Mouse (Mus musculus): ENCODE results near the gene Osbp2. TPM values are rescaled to one million over a fixed set of nuclear protein-coding genes. Genes with fewer than 3 reads are reported as not detected.

The Osbp2 gene
- polyA plus RNA-seq, 1 experiment from 2014 or later = not detected

GRCm38 (mm10) chr11:3802057-3802456 lies 61.6 kb downstream of the Osbp2 start:
- H3K9me3 ChIP-seq (ENCODE audit: low read length) = no peaks in the 10 kb centered on the region
- H3K27me3 ChIP-seq (ENCODE audit: insufficient read depth, low read length) = no peaks in the 10 kb centered on the region
- ATAC-seq = no peak
- 27% methylated on average over 1 of the region's 1 CpGs for WGBS (ENCODE audit: insufficient replicate concordance)
- no peak for DNase-seq
- H3K4me1 ChIP-seq (ENCODE audit: insufficient read depth) = no peaks in the 10 kb centered on the region
- no peaks in the 10 kb centered on the region for H3K36me3 ChIP-seq (replicated peaks; ENCODE audit: insufficient read depth, low read length)
- no peak overlapping the region for H3K4me3 ChIP-seq (ENCODE audit: low read depth, low read length)
- TF ChIP-seq CTCF (IDR thresholded peaks at IDR 0.05; ENCODE audit: low read depth) = peak; percentile 29
- no peak for TF ChIP-seq EP300 (IDR thresholded peaks at IDR 0.05; ENCODE audit: low read depth)
- H3K9ac ChIP-seq (replicated peaks) = no peak overlapping the region
- H3K4me2 ChIP-seq (ENCODE audit: low read depth, low read length) = no peak overlapping the region
- H3K27ac ChIP-seq (ENCODE audit: low read depth) = no peak overlapping the region

- Histone ChIP-seq H3K4me3 (ENCODE audit: low read depth, low read length) (no peak overlapping the region), H3K27ac (ENCODE audit: low read depth) (no peak overlapping the region), H3K4me2 (ENCODE audit: low read depth, low read length) (no peak overlapping the region), H3K9ac (replicated peaks) (no peak overlapping the region), H3K27me3 (ENCODE audit: insufficient read depth, low read length) (no peaks in the 10 kb centered on the region), H3K9me3 (ENCODE audit: low read length) (no peaks in the 10 kb centered on the region), H3K36me3 (replicated peaks; ENCODE audit: insufficient read depth, low read length) (no peaks in the 10 kb centered on the region), H3K4me1 (ENCODE audit: insufficient read depth) (no peaks in the 10 kb centered on the region)
- TF ChIP-seq EP300 (IDR thresholded peaks at IDR 0.05; ENCODE audit: low read depth) (no peak), CTCF (IDR thresholded peaks at IDR 0.05; ENCODE audit: low read depth) (no peak)
- DNase-seq = no peak
- WGBS (ENCODE audit: insufficient replicate concordance) = 74% methylated on average over 6 of the region's 6 CpGs
- no peak for ATAC-seq
Measured at GRCm38 (mm10) chr11:3797631-3798215, 66.0 kb downstream of the Osbp2 start.

- Histone ChIP-seq H3K27ac (ENCODE audit: low read depth) (no peak overlapping the region), H3K4me1 (ENCODE audit: insufficient read depth) (no peaks in the 10 kb centered on the region), H3K4me2 (ENCODE audit: low read depth, low read length) (no peak overlapping the region), H3K36me3 (replicated peaks; ENCODE audit: insufficient read depth, low read length) (no peaks in the 10 kb centered on the region), H3K9me3 (ENCODE audit: low read length) (no peaks in the 10 kb centered on the region), H3K4me3 (ENCODE audit: low read depth, low read length) (no peak overlapping the region), H3K27me3 (ENCODE audit: insufficient read depth, low read length) (no peaks in the 10 kb centered on the region), H3K9ac (replicated peaks) (no peak overlapping the region)
- DNase-seq = no peak
- ATAC-seq = no peak
- no peak for TF ChIP-seq CTCF (IDR thresholded peaks at IDR 0.05; ENCODE audit: low read depth)
- TF ChIP-seq EP300 (IDR thresholded peaks at IDR 0.05; ENCODE audit: low read depth) = no peak
Measured at GRCm38 (mm10) chr11:3790736-3791135, 73.0 kb downstream of the Osbp2 start.

- no peak for ATAC-seq
- Histone ChIP-seq H3K9me3 (ENCODE audit: low read length) (no peaks in the 10 kb centered on the region), H3K9ac (replicated peaks) (no peak overlapping the region), H3K4me1 (ENCODE audit: insufficient read depth) (no peaks in the 10 kb centered on the region), H3K27ac (ENCODE audit: low read depth) (no peak overlapping the region), H3K36me3 (replicated peaks; ENCODE audit: insufficient read depth, low read length) (no peaks in the 10 kb centered on the region), H3K4me3 (ENCODE audit: low read depth, low read length) (no peak overlapping the region), H3K4me2 (ENCODE audit: low read depth, low read length) (no peak overlapping the region), H3K27me3 (ENCODE audit: insufficient read depth, low read length) (no peaks in the 10 kb centered on the region)
- TF ChIP-seq CTCF (IDR thresholded peaks at IDR 0.05; ENCODE audit: low read depth) (no peak), EP300 (IDR thresholded peaks at IDR 0.05; ENCODE audit: low read depth) (no peak)
- 64% methylated on average over 3 of the region's 3 CpGs for WGBS (ENCODE audit: insufficient replicate concordance)
- no peak for DNase-seq
Measured at GRCm38 (mm10) chr11:3789919-3790318, 73.8 kb downstream of the Osbp2 start.

GRCm38 (mm10) chr11:3786564-3786963 lies 77.1 kb downstream of the Osbp2 start:
- TF ChIP-seq CTCF (IDR thresholded peaks at IDR 0.05; ENCODE audit: low read depth) (peak; percentile 97), EP300 (IDR thresholded peaks at IDR 0.05; ENCODE audit: low read depth) (no peak)
- ATAC-seq (no peak), DNase-seq (peak; percentile 87)
- H3K27ac ChIP-seq (ENCODE audit: low read depth) = no peak overlapping the region
- no peaks in the 10 kb centered on the region for H3K9me3 ChIP-seq (ENCODE audit: low read length)
- H3K4me1 ChIP-seq (ENCODE audit: insufficient read depth) = no peaks in the 10 kb centered on the region
- H3K4me3 ChIP-seq (ENCODE audit: low read depth, low read length) = no peak overlapping the region
- no peaks in the 10 kb centered on the region for H3K27me3 ChIP-seq (ENCODE audit: insufficient read depth, low read length)
- H3K4me2 ChIP-seq (ENCODE audit: low read depth, low read length) = no peak overlapping the region
- no peak overlapping the region for H3K9ac ChIP-seq (replicated peaks)
- no peaks in the 10 kb centered on the region for H3K36me3 ChIP-seq (replicated peaks; ENCODE audit: insufficient read depth, low read length)
- WGBS (ENCODE audit: insufficient replicate concordance) = 25% methylated on average over 6 of the region's 6 CpGs

- 39% methylated on average over 4 of the region's 4 CpGs for WGBS (ENCODE audit: insufficient replicate concordance)
- Histone ChIP-seq H3K27me3 (ENCODE audit: insufficient read depth, low read length) (peaks cover 35% of the 10 kb centered on the region), H3K9ac (replicated peaks) (no peak overlapping the region), H3K4me1 (ENCODE audit: insufficient read depth) (0 out of 2 replicates have a peak, but pooled peaks cover 2% of the 10 kb centered on the region), H3K27ac (ENCODE audit: low read depth) (no peak overlapping the region), H3K9me3 (ENCODE audit: low read length) (no peaks in the 10 kb centered on the region), H3K4me3 (ENCODE audit: low read depth, low read length) (no peak overlapping the region), H3K4me2 (ENCODE audit: low read depth, low read length) (no peak overlapping the region), H3K36me3 (replicated peaks; ENCODE audit: insufficient read depth, low read length) (no peaks in the 10 kb centered on the region)
- DNase-seq (no peak), ATAC-seq (no peak)
- TF ChIP-seq EP300 (IDR thresholded peaks at IDR 0.05; ENCODE audit: low read depth) (no peak), CTCF (IDR thresholded peaks at IDR 0.05; ENCODE audit: low read depth) (no peak)
Measured at GRCm38 (mm10) chr11:3775263-3775644, 88.4 kb downstream of the Osbp2 start.

All from liver, postnatal 0 days (tissue).